In genomic region chr6:72993688-72994082, GRCm38 (mm10) we compare ENCODE assay signal across 24 mouse cellular contexts. TPM values are rescaled to one million over a fixed set of nuclear protein-coding genes. Genes with fewer than 3 reads are reported as not detected.
DNase-seq lines count a peak whose midpoint lies in the region; ATAC-seq and TF ChIP-seq lines count a peak whose summit lies in the region.
"Had no signal": no experiment of that assay in that cellular context is flagged by ENCODE, and none has a peak within 500 bp of the region (broad histone marks: within the 10 kb centered on the region; RNA-seq: fewer than 3 reads in every experiment).

No protein-coding gene starts in this region.

- H3K9me3 ChIP-seq in lung, embryonic 14.5 days (ENCODE audit: low read depth, low read length) = no peaks in the 10 kb centered on the region
- H3K9me3 ChIP-seq: embryonic facial prominence, embryonic 10.5 days; forebrain, embryonic 15.5 days; kidney, embryonic 15.5 days; limb, embryonic 15.5 days; liver, embryonic 15.5 days; midbrain, embryonic 15.5 days; neural tube, embryonic 12.5 days had no signal

- no peak for DNase-seq in lung, embryonic 14.5 days
- DNase-seq in lung, postnatal 36 days = no peak
- DNase-seq in CD4-positive, CD25-positive, alpha-beta regulatory T cell, adult 2 months (ENCODE audit: low read depth, low spot score) = peak; percentile 56
- peak; percentile 67 for DNase-seq in adipocyte (ENCODE audit: low spot score)
- DNase-seq in left cerebral cortex, adult 18-20 months (ENCODE audit: low spot score in 2 of 2) = no peak
- DNase-seq in gastrocnemius, postnatal 14 days = no peak
- DNase-seq: adrenal gland, postnatal 25 days; cerebellum, adult 11 months; cerebellum, postnatal 10 days; heart, postnatal 36 days; kidney, adult 11 months; layer of hippocampus, adult 9-11 months; lung, postnatal 10 days; right cerebral cortex, postnatal 25 days had no signal

- no peak for TF ChIP-seq CTCF in lung, embryonic 14.5 days (IDR thresholded peaks at IDR 0.05; ENCODE audit: low read depth)

- H3K27me3 ChIP-seq in lung, embryonic 14.5 days (ENCODE audit: insufficient read depth, low read length) = no peaks in the 10 kb centered on the region
- H3K27me3 ChIP-seq: forebrain, embryonic 15.5 days; kidney, embryonic 15.5 days; limb, embryonic 15.5 days; liver, embryonic 15.5 days; midbrain, embryonic 15.5 days; neural tube, embryonic 12.5 days had no signal

- no peak overlapping the region for H3K9ac ChIP-seq in lung, embryonic 14.5 days
- H3K9ac ChIP-seq: forebrain, embryonic 15.5 days; hindbrain, embryonic 14.5 days; kidney, embryonic 15.5 days; limb, embryonic 15.5 days; liver, embryonic 15.5 days; midbrain, embryonic 15.5 days; neural tube, embryonic 12.5 days had no signal

- no peak overlapping the region for H3K27ac ChIP-seq in lung, embryonic 14.5 days (ENCODE audit: low read depth)
- H3K27ac ChIP-seq: embryonic facial prominence, embryonic 10.5 days; forebrain, embryonic 15.5 days; hindbrain, embryonic 14.5 days; kidney, embryonic 15.5 days; left cerebral cortex, adult 2 months; limb, embryonic 15.5 days; liver, embryonic 15.5 days; midbrain, embryonic 15.5 days; neural tube, embryonic 12.5 days had no signal

- no peak overlapping the region for H3K4me2 ChIP-seq in lung, embryonic 14.5 days
- H3K4me2 ChIP-seq: forebrain, embryonic 15.5 days; hindbrain, embryonic 14.5 days; kidney, embryonic 15.5 days; limb, embryonic 15.5 days; liver, embryonic 15.5 days; midbrain, embryonic 15.5 days; neural tube, embryonic 12.5 days had no signal

- no peaks in the 10 kb centered on the region for H3K36me3 ChIP-seq in lung, embryonic 14.5 days (ENCODE audit: insufficient read depth)
- H3K36me3 ChIP-seq: embryonic facial prominence, embryonic 10.5 days; forebrain, embryonic 15.5 days; kidney, embryonic 15.5 days; limb, embryonic 15.5 days; liver, embryonic 15.5 days; midbrain, embryonic 15.5 days; neural tube, embryonic 12.5 days had no signal

- H3K4me3 ChIP-seq in lung, embryonic 14.5 days (ENCODE audit: low read depth, low read length) = no peak overlapping the region
- H3K4me3 ChIP-seq: embryonic facial prominence, embryonic 10.5 days; forebrain, embryonic 15.5 days; kidney, embryonic 15.5 days; left cerebral cortex, adult 2 months; limb, embryonic 15.5 days; liver, embryonic 15.5 days; midbrain, embryonic 15.5 days; neural tube, embryonic 12.5 days had no signal

- intact Hi-C loops in gastrocnemius, postnatal 14 days (cut with DNase I; ENCODE audit: low total_unique reads) = no loop called here

- ATAC-seq in lung, embryonic 14.5 days (ENCODE audit: insufficient read depth) = peak; percentile 40; the same call in 1 of the 2 replicates
- ATAC-seq in megakaryocyte-erythroid progenitor cell, adult 5-6 weeks (replicated peaks; ENCODE audit: low FRiP score, low TSS enrichment, poor library complexity, severe bottlenecking) = peak; percentile 31; the same call in 1 of the 2 replicates
- ATAC-seq: forebrain, embryonic 15.5 days; midbrain, embryonic 15.5 days had no signal

- no peaks in the 10 kb centered on the region for H3K4me1 ChIP-seq in lung, embryonic 14.5 days (ENCODE audit: insufficient read depth)
- H3K4me1 ChIP-seq: midbrain, embryonic 15.5 days; neural tube, embryonic 12.5 days had no signal

- 49% methylated on average over 5 of the region's 5 CpGs for WGBS in lung, embryonic 14.5 days

RNA-seq across cellular contexts. Expression of gene Tmsb10, which starts 35.1 kb away (rescaled TPM):
- polyA plus RNA-seq in lung, embryonic 14.5 days (2014; fragmentation: Nextera tagmentation; extraction: Ambion mirVana) = 3,115 and 3,305 TPM in 2 replicates
- total RNA-seq in megakaryocyte-erythroid progenitor cell, adult 5-6 weeks (2014; fragmentation: Nextera tagmentation) = 259 and 304 TPM in 2 replicates
- total RNA-seq in megakaryocyte-erythroid progenitor cell, adult 5-6 weeks (2017) = 303 and 381 TPM in 2 replicates
- total RNA-seq in left cerebral cortex, adult 18-20 months (2021) = 100 to 1,000 TPM; 420 to 461 TPM
- 100 to 1,000 TPM; 225 to 328 TPM for total RNA-seq in gastrocnemius, postnatal 14 days (2021)

Comparison
In these comparisons a context has a peak if more than half of its experiments do, and no peak if none do; other contexts are left out.
1. DNase-seq: peak in CD4-positive, CD25-positive, alpha-beta regulatory T cell, adult 2 months (single experiment) and adipocyte (single experiment); none in lung, embryonic 14.5 days (single experiment), lung, postnatal 36 days (single experiment), left cerebral cortex, adult 18-20 months (0 of 2) and gastrocnemius, postnatal 14 days (single experiment).